Mouse (Mus musculus): ENCODE measurements at regions not wholly inside any gene's neighbourhood (a gene's known extent, or its start where the extent isn't known, plus 50 kb on each side); places are given as distances from the start of the nearest gene placed in this dataset.

GRCm38 (mm10) chrX:142552196-142552595 is 129.0 kb upstream of the Tmem164 start:
- DNase-seq = no peak

- peak; percentile 20 to 37 for DNase-seq
Measured at GRCm38 (mm10) chrX:142554161-142554560, 127.0 kb upstream of the Tmem164 start.

- DNase-seq = no peak
Measured at GRCm38 (mm10) chrX:142557496-142557895, 123.7 kb upstream of the Tmem164 start.

GRCm38 (mm10) chrX:142560209-142560912 is 120.8 kb upstream of the Tmem164 start:
- DNase-seq = peak; percentile 14 to 16

- no peak for DNase-seq
Measured at GRCm38 (mm10) chrX:142561788-142562187, 119.4 kb upstream of the Tmem164 start.

GRCm38 (mm10) chrX:142564186-142564585 is 117.0 kb upstream of the Tmem164 start:
- DNase-seq = no peak

- DNase-seq = no peak
Measured at GRCm38 (mm10) chrX:142571772-142572171, 109.4 kb upstream of the Tmem164 start.

- no peak for DNase-seq
Measured at GRCm38 (mm10) chrX:142574022-142574421, 107.2 kb upstream of the Tmem164 start.

- no peak for DNase-seq
Measured at GRCm38 (mm10) chrX:142574945-142575710, 106.1 kb upstream of the Tmem164 start.

- DNase-seq = no peak
Measured at GRCm38 (mm10) chrX:142576127-142576526, 105.1 kb upstream of the Tmem164 start.

GRCm38 (mm10) chrX:142577449-142578081 is 103.6 kb upstream of the Tmem164 start:
- DNase-seq = no peak

- no peak for DNase-seq
Measured at GRCm38 (mm10) chrX:142585281-142585680, 95.9 kb upstream of the Tmem164 start.

- DNase-seq = no peak
Measured at GRCm38 (mm10) chrX:142599377-142599776, 81.8 kb upstream of the Tmem164 start.

- DNase-seq = no peak
Measured at GRCm38 (mm10) chrX:142600782-142601181, 80.4 kb upstream of the Tmem164 start.

- DNase-seq = no peak
Measured at GRCm38 (mm10) chrX:142605088-142605487, 76.1 kb upstream of the Tmem164 start.

GRCm38 (mm10) chrX:142606595-142607205 is 74.5 kb upstream of the Tmem164 start:
- DNase-seq = no peak

- no peak for DNase-seq
Measured at GRCm38 (mm10) chrX:142616189-142616872, 64.9 kb upstream of the Tmem164 start.

GRCm38 (mm10) chrX:142618389-142618788 is 62.8 kb upstream of the Tmem164 start:
- no peak for DNase-seq

- no peak for DNase-seq
Measured at GRCm38 (mm10) chrX:142623359-142623758, 57.8 kb upstream of the Tmem164 start.

GRCm38 (mm10) chrX:142623882-142624281 is 57.3 kb upstream of the Tmem164 start:
- DNase-seq = no peak

Data from kidney, adult 8-10 months (tissue).